Mouse (Mus musculus) layer of hippocampus, adult 18-20 months (tissue): ENCODE measurements around the gene Gper1. TPM values are rescaled to one million over a fixed set of nuclear protein-coding genes. Genes with fewer than 3 reads are reported as not detected.

Experiments
- DNase-seq, 2 experiments: peaks; one replicate each; pipeline ENCODE4 v3.0.0; 2022; ENCODE audit warnings: low spot score in 2 of 2
- total RNA-seq, 2 experiments: library from RNA; stranded (reverse); gene quantifications; 2 replicates each; pipeline ENCODE4 v1.2.3; 2021

Gene Gper1
- total RNA-seq, 2 experiments from 2014 or later, result 2.0 to 4.2 TPM

- no peak for DNase-seq
Measured at GRCm38 (mm10) chr5:139411117-139411516, 11.8 kb upstream of the Gper1 start.

- no peak for DNase-seq
Measured at GRCm38 (mm10) chr5:139411665-139412314, 11.2 kb upstream of the Gper1 start.

GRCm38 (mm10) chr5:139413545-139413944 lies 9.4 kb upstream of the Gper1 start:
- DNase-seq, result no peak

GRCm38 (mm10) chr5:139415001-139415400 lies 8.0 kb upstream of the Gper1 start:
- DNase-seq, result no peak

- no peak for DNase-seq
Measured at GRCm38 (mm10) chr5:139416942-139417341, 6.0 kb upstream of the Gper1 start.

GRCm38 (mm10) chr5:139417480-139417879 lies 5.5 kb upstream of the Gper1 start:
- DNase-seq, result no peak

GRCm38 (mm10) chr5:139418110-139418509 lies 4.8 kb upstream of the Gper1 start:
- DNase-seq, result no peak

GRCm38 (mm10) chr5:139418633-139419032 lies 4.3 kb upstream of the Gper1 start:
- no peak for DNase-seq

- no peak for DNase-seq
Measured at GRCm38 (mm10) chr5:139425198-139425597, 2.2 kb downstream of the Gper1 start.

- DNase-seq, result no peak
Measured at GRCm38 (mm10) chr5:139427001-139427400, 4.0 kb downstream of the Gper1 start.

- DNase-seq, result no peak
Measured at GRCm38 (mm10) chr5:139427989-139428388, 5.0 kb downstream of the Gper1 start.

- no peak for DNase-seq
Measured at GRCm38 (mm10) chr5:139429818-139430341, 6.9 kb downstream of the Gper1 start.

- no peak for DNase-seq
Measured at GRCm38 (mm10) chr5:139432333-139432732, 9.4 kb downstream of the Gper1 start.

- no peak for DNase-seq
Measured at GRCm38 (mm10) chr5:139432747-139433508, 10.0 kb downstream of the Gper1 start.

GRCm38 (mm10) chr5:139433842-139434568 lies 11.1 kb downstream of the Gper1 start:
- no peak for DNase-seq

GRCm38 (mm10) chr5:139434940-139435339 lies 12.0 kb downstream of the Gper1 start:
- DNase-seq, result peak; percentile 80 to 92

GRCm38 (mm10) chr5:139437769-139438168 lies 14.8 kb downstream of the Gper1 start:
- DNase-seq, result no peak

GRCm38 (mm10) chr5:139438440-139438839 lies 15.5 kb downstream of the Gper1 start:
- DNase-seq, result no peak

GRCm38 (mm10) chr5:139440451-139440850 lies 17.5 kb downstream of the Gper1 start:
- no peak for DNase-seq

- no peak for DNase-seq
Measured at GRCm38 (mm10) chr5:139440926-139441725, 18.2 kb downstream of the Gper1 start.

- DNase-seq, result no peak
Measured at GRCm38 (mm10) chr5:139441726-139442018, 18.7 kb downstream of the Gper1 start.
